Mouse (Mus musculus) myocyte (in vitro differentiated cells): ENCODE results near the gene Tcirg1. TPM values are rescaled to one million over a fixed set of nuclear protein-coding genes. Genes with fewer than 3 reads are reported as not detected.

ENCODE experiments used
- H3K27me3 ChIP-seq: one replicate; pipeline ENCODE4 v1.6.1; 2011; ENCODE audit not compliant: control insufficient read depth, insufficient read depth, insufficient read length
- H3K36me3 ChIP-seq: one replicate; pipeline ENCODE4 v1.6.1; 2011; ENCODE audit not compliant: control insufficient read depth, insufficient read depth
- H3K4me2 ChIP-seq: one replicate; pipeline ENCODE4 v1.6.1; 2011; ENCODE audit warnings: low read depth, control low read depth
- H3K4me3 ChIP-seq: one replicate; pipeline ENCODE4 v1.5.1; 2011; ENCODE audit warnings: mild to moderate bottlenecking, control low read depth, moderate library complexity
- H3K79me2 ChIP-seq: one replicate; pipeline ENCODE4 v1.6.1; 2011; ENCODE audit not compliant: control insufficient read depth, insufficient read depth
- H3ac ChIP-seq: one replicate; pipeline ENCODE4 v1.6.1; 2011; ENCODE audit not compliant: control insufficient read depth, insufficient read length
- CEBPB ChIP-seq: IDR thresholded peaks from 2 replicates; pipeline ENCODE4 v1.6.1; 2011; ENCODE audit warnings: mild to moderate bottlenecking, moderate library complexity; ENCODE audit not compliant: poor library complexity, insufficient read depth, severe bottlenecking
- E2F4 ChIP-seq: IDR thresholded peaks from one replicate; pipeline ENCODE4 v1.6.1; 2011; ENCODE audit warnings: mild to moderate bottlenecking, control low read depth, moderate library complexity; ENCODE audit not compliant: insufficient read depth
- MAX ChIP-seq: IDR thresholded peaks from one replicate; pipeline ENCODE4 v1.6.1; 2011; ENCODE audit warnings: low read depth, mild to moderate bottlenecking, control low read depth
- MYOD1 ChIP-seq, 3 experiments: IDR thresholded peaks; one replicate each; pipeline ENCODE4 v1.6.1; 2011; ENCODE audit warnings: control low read depth in 2 of 3, low read depth in 2 of 3, mild to moderate bottlenecking in 2 of 3, moderate library complexity in 1 of 3; ENCODE audit not compliant: insufficient read length in 2 of 3, control insufficient read depth in 1 of 3
- MYOG ChIP-seq, 3 experiments: IDR thresholded peaks; one replicate each; pipeline ENCODE4 v1.6.1; 2011; ENCODE audit warnings: control low read depth in 2 of 3, low read depth in 2 of 3, mild to moderate bottlenecking in 2 of 3; ENCODE audit not compliant: insufficient read length in 2 of 3, control insufficient read depth in 1 of 3, insufficient read depth in 1 of 3
- POLR2A ChIP-seq: IDR thresholded peaks from one replicate; pipeline ENCODE4 v1.6.1; 2011; ENCODE audit warnings: low read depth, mild to moderate bottlenecking, control low read depth, moderate library complexity; ENCODE audit not compliant: insufficient read length
- POLR2AphosphoS2 ChIP-seq: IDR thresholded peaks from one replicate; pipeline ENCODE4 v1.6.1; 2011; ENCODE audit warnings: low read depth, control low read depth; ENCODE audit not compliant: insufficient read length
- REST ChIP-seq: IDR thresholded peaks from one replicate; pipeline ENCODE4 v1.6.1; 2011; ENCODE audit warnings: mild to moderate bottlenecking, control low read depth, moderate library complexity; ENCODE audit not compliant: insufficient read depth, insufficient read length
- SRF ChIP-seq: IDR thresholded peaks from one replicate; pipeline ENCODE4 v1.6.1; 2011; ENCODE audit warnings: low read depth; ENCODE audit not compliant: control insufficient read depth, insufficient read length
- TCF12 ChIP-seq: IDR thresholded peaks from one replicate; pipeline ENCODE4 v1.6.1; 2011; ENCODE audit warnings: mild to moderate bottlenecking, control low read depth; ENCODE audit not compliant: poor library complexity, insufficient read depth, severe bottlenecking
- TCF3 ChIP-seq: IDR thresholded peaks from one replicate; pipeline ENCODE4 v1.6.1; 2011; ENCODE audit warnings: low read depth, control low read depth; ENCODE audit not compliant: insufficient read length
- USF1 ChIP-seq: IDR thresholded peaks from one replicate; pipeline ENCODE4 v1.6.1; 2011; ENCODE audit warnings: low read depth, mild to moderate bottlenecking, control low read depth, moderate library complexity
- polyA plus RNA-seq: library from polyadenylated mRNA; unstranded; fragments of >200 nt; fragmentation: generic; extraction: Trizol; gene quantifications from one replicate; pipeline ENCODE4 v1.2.1, GENCODE M21; 2012; ENCODE audit warnings: missing spikeins

Tcirg1 gene
- polyA plus RNA-seq, 1 experiment: 50.9 TPM

- peak overlapping the region; percentile 70 for H3K4me2 ChIP-seq
- peak; percentile 3 for TF ChIP-seq POLR2A
- TF ChIP-seq MYOD1 (IDR thresholded peaks at IDR 0.05; ENCODE audit: control insufficient read depth in 1 of 3, insufficient read length in 2 of 3, low read depth in 2 of 3): no peak
- TF ChIP-seq SRF: peak; percentile 31
- no peak for TF ChIP-seq E2F4
- no peak for TF ChIP-seq TCF12
- TF ChIP-seq MYOG (IDR thresholded peaks at IDR 0.05; ENCODE audit: control insufficient read depth in 1 of 3, insufficient read depth in 1 of 3, insufficient read length in 2 of 3, low read depth in 2 of 3): no peak
- TF ChIP-seq TCF3: no peak
Observed at GRCm38 (mm10) chr19:3926685-3927084, 19.8 kb upstream of the Tcirg1 start.

DNA sequence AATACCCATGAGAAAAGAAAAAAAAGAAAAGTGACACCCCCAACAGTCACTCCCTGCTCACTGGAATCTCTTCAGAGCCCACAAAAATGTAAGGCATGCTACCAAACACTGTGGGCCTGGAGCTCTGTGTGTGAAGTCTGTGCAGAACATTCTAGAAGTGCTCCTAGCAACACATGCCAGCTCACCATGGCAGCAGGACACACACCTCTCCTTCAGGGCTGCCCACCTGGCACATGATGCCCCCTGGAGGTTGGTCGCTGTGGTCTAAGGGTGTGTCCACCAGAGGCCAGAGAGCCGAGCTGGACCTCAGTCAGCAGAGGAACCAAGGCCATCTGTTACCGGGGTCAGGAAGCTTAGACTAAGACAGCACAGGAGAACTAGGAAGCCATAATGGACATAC lies 19.3 kb upstream of the Tcirg1 start:
- Histone ChIP-seq H3K36me3 (no peaks in the 10 kb centered on the region), H3K27me3 (no peaks in the 10 kb centered on the region), H3ac (no peak overlapping the region), H3K79me2 (no peaks in the 10 kb centered on the region), H3K4me2 (peak overlapping the region; percentile 70), H3K4me3 (no peak overlapping the region)
- peak; percentile 39 for TF ChIP-seq POLR2A
- TF ChIP-seq E2F4: no peak
- TF ChIP-seq POLR2AphosphoS2: peak; percentile 8
- TF ChIP-seq SRF: no peak
- TF ChIP-seq USF1: no peak
- no peak for TF ChIP-seq CEBPB
- peak in 2 of 3 experiments; percentile 88 to 91 for TF ChIP-seq MYOD1 (IDR thresholded peaks at IDR 0.05; ENCODE audit: control insufficient read depth in 1 of 3, insufficient read length in 2 of 3, low read depth in 2 of 3)
- peak; percentile 2 to 96 (median 81) for TF ChIP-seq MYOG (IDR thresholded peaks at IDR 0.05; ENCODE audit: control insufficient read depth in 1 of 3, insufficient read depth in 1 of 3, insufficient read length in 2 of 3, low read depth in 2 of 3)
- TF ChIP-seq TCF3: peak; percentile 67
- TF ChIP-seq TCF12: no peak
- TF ChIP-seq MAX: no peak
- no peak for TF ChIP-seq REST

More at GRCm38 (mm10) chr19:3926685-3927084, 19.8 kb upstream of the Tcirg1 start:
- Histone ChIP-seq H3ac (no peak overlapping the region), H3K36me3 (no peaks in the 10 kb centered on the region), H3K4me3 (no peak overlapping the region), H3K27me3 (no peaks in the 10 kb centered on the region), H3K79me2 (no peaks in the 10 kb centered on the region)

DNA sequence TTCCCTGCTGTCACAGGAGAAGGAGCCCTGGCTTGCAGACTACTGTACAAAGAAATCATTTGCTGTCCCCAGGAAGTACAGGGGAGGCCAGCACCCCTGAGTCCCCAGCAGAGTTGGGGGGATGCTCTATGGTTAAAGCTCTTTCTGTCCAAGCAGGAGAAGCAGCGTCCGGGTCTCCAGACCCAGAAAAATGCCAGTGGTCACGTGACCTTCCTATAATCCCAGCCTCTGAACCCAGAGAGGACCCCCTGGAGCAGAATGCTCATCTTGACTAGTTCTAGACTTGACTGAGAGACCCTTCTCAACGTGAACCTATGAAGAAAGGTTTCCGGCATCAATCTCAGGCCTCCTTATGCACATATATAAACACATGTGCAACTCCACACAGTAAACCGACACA lies 18.9 kb upstream of the Tcirg1 start:
- no peaks in the 10 kb centered on the region for H3K36me3 ChIP-seq
- H3K4me3 ChIP-seq: no peak overlapping the region
- H3K4me2 ChIP-seq: peak overlapping the region; percentile 70
- H3ac ChIP-seq: no peak overlapping the region
- H3K79me2 ChIP-seq: no peaks in the 10 kb centered on the region
- no peaks in the 10 kb centered on the region for H3K27me3 ChIP-seq
- TF ChIP-seq USF1 (peak; percentile 70), TCF12 (no peak)

DNA sequence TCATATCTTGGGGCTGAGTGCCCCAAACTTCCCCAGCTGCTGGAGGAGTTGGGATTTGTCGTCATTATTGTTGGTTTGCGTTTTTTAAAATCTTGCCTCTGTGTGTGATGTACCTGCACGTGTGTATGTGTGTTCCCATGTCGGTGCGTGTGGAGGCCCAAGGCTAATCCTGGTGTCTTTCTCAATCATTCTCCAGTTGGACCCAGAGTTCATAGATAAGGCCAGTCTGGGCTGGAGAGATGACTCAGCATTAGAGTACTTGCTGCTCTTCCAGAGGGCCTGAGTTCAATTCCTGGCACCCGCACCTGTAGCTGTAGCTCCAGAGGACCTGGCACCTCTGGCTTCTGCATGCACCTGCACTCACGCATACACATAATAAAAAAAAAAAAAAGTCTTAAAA lies 17.9 kb upstream of the Tcirg1 start:
- Histone ChIP-seq H3K36me3 (no peaks in the 10 kb centered on the region), H3ac (no peak overlapping the region), H3K4me3 (no peak overlapping the region), H3K4me2 (peak overlapping the region; percentile 55), H3K79me2 (no peaks in the 10 kb centered on the region), H3K27me3 (no peaks in the 10 kb centered on the region)
- no peak for TF ChIP-seq USF1

- Histone ChIP-seq H3ac (no peak overlapping the region), H3K79me2 (no peaks in the 10 kb centered on the region), H3K4me2 (peak overlapping the region; percentile 55), H3K36me3 (no peaks in the 10 kb centered on the region), H3K4me3 (no peak overlapping the region), H3K27me3 (no peaks in the 10 kb centered on the region)
- TF ChIP-seq E2F4 (no peak), MYOD1 (IDR thresholded peaks at IDR 0.05; ENCODE audit: control insufficient read depth in 1 of 3, insufficient read length in 2 of 3, low read depth in 2 of 3) (no peak), POLR2AphosphoS2 (no peak), CEBPB (no peak), POLR2A (no peak), MYOG (IDR thresholded peaks at IDR 0.05; ENCODE audit: control insufficient read depth in 1 of 3, insufficient read depth in 1 of 3, insufficient read length in 2 of 3, low read depth in 2 of 3) (no peak), USF1 (no peak), SRF (no peak), MAX (no peak), TCF3 (no peak)
Observed at GRCm38 (mm10) chr19:3924190-3924589, 17.3 kb upstream of the Tcirg1 start.

GRCm38 (mm10) chr19:3923586-3923985 lies 16.7 kb upstream of the Tcirg1 start:
- Histone ChIP-seq H3K36me3 (no peaks in the 10 kb centered on the region), H3K4me2 (peak overlapping the region; percentile 55), H3K4me3 (no peak overlapping the region), H3K27me3 (no peaks in the 10 kb centered on the region), H3ac (no peak overlapping the region), H3K79me2 (no peaks in the 10 kb centered on the region)
- TF ChIP-seq TCF3 (peak; percentile 99), SRF (peak; percentile 5), TCF12 (peak; percentile 99), CEBPB (no peak), MAX (no peak), E2F4 (no peak), POLR2AphosphoS2 (peak; percentile 72), MYOD1 (IDR thresholded peaks at IDR 0.05; ENCODE audit: control insufficient read depth in 1 of 3, insufficient read length in 2 of 3, low read depth in 2 of 3) (peak; percentile 97 to 100 (median 98)), POLR2A (peak; percentile 43), USF1 (peak; percentile 40), REST (no peak), MYOG (IDR thresholded peaks at IDR 0.05; ENCODE audit: control insufficient read depth in 1 of 3, insufficient read depth in 1 of 3, insufficient read length in 2 of 3, low read depth in 2 of 3) (peak; percentile 93 to 100 (median 99))
